Mouse (Mus musculus) myocyte (in vitro differentiated cells): ENCODE measurements around the gene Tub. TPM values are rescaled to one million over a fixed set of nuclear protein-coding genes. Genes with fewer than 3 reads are reported as not detected.

Experiments used
- H3K27me3 ChIP-seq: one replicate; pipeline ENCODE4 v1.6.1; 2011; ENCODE audit not compliant: control insufficient read depth, insufficient read depth, insufficient read length
- H3K36me3 ChIP-seq: one replicate; pipeline ENCODE4 v1.6.1; 2011; ENCODE audit not compliant: control insufficient read depth, insufficient read depth
- H3K4me2 ChIP-seq: one replicate; pipeline ENCODE4 v1.6.1; 2011; ENCODE audit warnings: low read depth, control low read depth
- H3K4me3 ChIP-seq: one replicate; pipeline ENCODE4 v1.5.1; 2011; ENCODE audit warnings: mild to moderate bottlenecking, control low read depth, moderate library complexity
- H3K79me2 ChIP-seq: one replicate; pipeline ENCODE4 v1.6.1; 2011; ENCODE audit not compliant: control insufficient read depth, insufficient read depth
- H3ac ChIP-seq: one replicate; pipeline ENCODE4 v1.6.1; 2011; ENCODE audit not compliant: control insufficient read depth, insufficient read length
- CEBPB ChIP-seq: IDR thresholded peaks from 2 replicates; pipeline ENCODE4 v1.6.1; 2011; ENCODE audit warnings: mild to moderate bottlenecking, moderate library complexity; ENCODE audit not compliant: poor library complexity, insufficient read depth, severe bottlenecking
- E2F4 ChIP-seq: IDR thresholded peaks from one replicate; pipeline ENCODE4 v1.6.1; 2011; ENCODE audit warnings: mild to moderate bottlenecking, control low read depth, moderate library complexity; ENCODE audit not compliant: insufficient read depth
- MAX ChIP-seq: IDR thresholded peaks from one replicate; pipeline ENCODE4 v1.6.1; 2011; ENCODE audit warnings: low read depth, mild to moderate bottlenecking, control low read depth
- MYOD1 ChIP-seq, 3 experiments: IDR thresholded peaks; one replicate each; pipeline ENCODE4 v1.6.1; 2011; ENCODE audit warnings: control low read depth in 2 of 3, low read depth in 2 of 3, mild to moderate bottlenecking in 2 of 3, moderate library complexity in 1 of 3; ENCODE audit not compliant: insufficient read length in 2 of 3, control insufficient read depth in 1 of 3
- MYOG ChIP-seq, 3 experiments: IDR thresholded peaks; one replicate each; pipeline ENCODE4 v1.6.1; 2011; ENCODE audit warnings: control low read depth in 2 of 3, low read depth in 2 of 3, mild to moderate bottlenecking in 2 of 3; ENCODE audit not compliant: insufficient read length in 2 of 3, control insufficient read depth in 1 of 3, insufficient read depth in 1 of 3
- POLR2A ChIP-seq: IDR thresholded peaks from one replicate; pipeline ENCODE4 v1.6.1; 2011; ENCODE audit warnings: low read depth, mild to moderate bottlenecking, control low read depth, moderate library complexity; ENCODE audit not compliant: insufficient read length
- POLR2AphosphoS2 ChIP-seq: IDR thresholded peaks from one replicate; pipeline ENCODE4 v1.6.1; 2011; ENCODE audit warnings: low read depth, control low read depth; ENCODE audit not compliant: insufficient read length
- REST ChIP-seq: IDR thresholded peaks from one replicate; pipeline ENCODE4 v1.6.1; 2011; ENCODE audit warnings: mild to moderate bottlenecking, control low read depth, moderate library complexity; ENCODE audit not compliant: insufficient read depth, insufficient read length
- SRF ChIP-seq: IDR thresholded peaks from one replicate; pipeline ENCODE4 v1.6.1; 2011; ENCODE audit warnings: low read depth; ENCODE audit not compliant: control insufficient read depth, insufficient read length
- TCF12 ChIP-seq: IDR thresholded peaks from one replicate; pipeline ENCODE4 v1.6.1; 2011; ENCODE audit warnings: mild to moderate bottlenecking, control low read depth; ENCODE audit not compliant: poor library complexity, insufficient read depth, severe bottlenecking
- TCF3 ChIP-seq: IDR thresholded peaks from one replicate; pipeline ENCODE4 v1.6.1; 2011; ENCODE audit warnings: low read depth, control low read depth; ENCODE audit not compliant: insufficient read length
- USF1 ChIP-seq: IDR thresholded peaks from one replicate; pipeline ENCODE4 v1.6.1; 2011; ENCODE audit warnings: low read depth, mild to moderate bottlenecking, control low read depth, moderate library complexity
- polyA plus RNA-seq: library from polyadenylated mRNA; unstranded; fragments of >200 nt; fragmentation: generic; extraction: Trizol; gene quantifications from one replicate; pipeline ENCODE4 v1.2.1, GENCODE M21; 2012; ENCODE audit warnings: missing spikeins

Tub gene
- polyA plus RNA-seq, 1 experiment: not detected

- Histone ChIP-seq H3ac (no peak overlapping the region), H3K27me3 (no peaks in the 10 kb centered on the region), H3K4me3 (no peak overlapping the region), H3K79me2 (no peaks in the 10 kb centered on the region), H3K4me2 (no peak overlapping the region), H3K36me3 (peaks cover 17% of the 10 kb centered on the region)
- no peak for TF ChIP-seq TCF12
- TF ChIP-seq MYOG (IDR thresholded peaks at IDR 0.05; ENCODE audit: control insufficient read depth in 1 of 3, insufficient read depth in 1 of 3, insufficient read length in 2 of 3, low read depth in 2 of 3): no peak
- no peak for TF ChIP-seq REST
- TF ChIP-seq MAX: no peak
- TF ChIP-seq POLR2AphosphoS2: no peak
- TF ChIP-seq POLR2A: no peak
- no peak for TF ChIP-seq E2F4
- no peak for TF ChIP-seq SRF
- no peak for TF ChIP-seq TCF3
- no peak for TF ChIP-seq CEBPB
These were observed 6.1 kb upstream of the Tub start for GRCm38 (mm10) chr7:108944002-108944401.

GRCm38 (mm10) chr7:108948611-108949010 is 1.5 kb upstream of the Tub start:
- Histone ChIP-seq H3K36me3 (no peaks in the 10 kb centered on the region), H3K79me2 (no peaks in the 10 kb centered on the region), H3K4me3 (no peak overlapping the region), H3K27me3 (peaks cover 13% of the 10 kb centered on the region), H3ac (no peak overlapping the region), H3K4me2 (no peak overlapping the region)
- TF ChIP-seq SRF (no peak), USF1 (no peak)

- TF ChIP-seq TCF3 (no peak), USF1 (no peak), CEBPB (no peak), POLR2A (no peak), POLR2AphosphoS2 (no peak), MAX (no peak), SRF (no peak), E2F4 (no peak), REST (no peak), TCF12 (no peak)
- Histone ChIP-seq H3K36me3 (no peaks in the 10 kb centered on the region), H3K4me3 (no peak overlapping the region), H3K4me2 (no peak overlapping the region), H3K79me2 (no peaks in the 10 kb centered on the region), H3ac (no peak overlapping the region), H3K27me3 (peaks cover 13% of the 10 kb centered on the region)
These were observed 837 bp upstream of the Tub start for GRCm38 (mm10) chr7:108949301-108949700.

- no peak overlapping the region for H3K4me2 ChIP-seq
- peaks cover 13% of the 10 kb centered on the region for H3K27me3 ChIP-seq
- no peaks in the 10 kb centered on the region for H3K36me3 ChIP-seq
- TF ChIP-seq MYOD1 (IDR thresholded peaks at IDR 0.05; ENCODE audit: control insufficient read depth in 1 of 3, insufficient read length in 2 of 3, low read depth in 2 of 3) (no peak), MYOG (IDR thresholded peaks at IDR 0.05; ENCODE audit: control insufficient read depth in 1 of 3, insufficient read depth in 1 of 3, insufficient read length in 2 of 3, low read depth in 2 of 3) (no peak), MAX (no peak), E2F4 (no peak), SRF (no peak), TCF12 (no peak), USF1 (no peak), REST (no peak)
- H3K79me2 ChIP-seq: no peaks in the 10 kb centered on the region
- no peak overlapping the region for H3ac ChIP-seq
- H3K4me3 ChIP-seq: no peak overlapping the region
These were observed 709 bp downstream of the Tub start for GRCm38 (mm10) chr7:108950762-108951331.

GRCm38 (mm10) chr7:108952801-108953200 is 2.7 kb downstream of the Tub start:
- Histone ChIP-seq H3K27me3 (peaks cover 13% of the 10 kb centered on the region), H3K36me3 (no peaks in the 10 kb centered on the region), H3K4me3 (no peak overlapping the region), H3K4me2 (no peak overlapping the region), H3ac (no peak overlapping the region), H3K79me2 (no peaks in the 10 kb centered on the region)
- TF ChIP-seq CEBPB (no peak), E2F4 (no peak), REST (no peak), MYOG (IDR thresholded peaks at IDR 0.05; ENCODE audit: control insufficient read depth in 1 of 3, insufficient read depth in 1 of 3, insufficient read length in 2 of 3, low read depth in 2 of 3) (no peak), POLR2AphosphoS2 (no peak), MYOD1 (IDR thresholded peaks at IDR 0.05; ENCODE audit: control insufficient read depth in 1 of 3, insufficient read length in 2 of 3, low read depth in 2 of 3) (no peak), SRF (no peak), TCF3 (no peak), USF1 (no peak), MAX (no peak), POLR2A (no peak), TCF12 (no peak)
